Mouse (Mus musculus) liver, embryonic 14.5 days (tissue): ENCODE measurements around the gene Dolpp1. TPM values are rescaled to one million over a fixed set of nuclear protein-coding genes. Genes with fewer than 3 reads are reported as not detected.

Experiments
- ATAC-seq: fragments of 200-750 bp; cut with Nextera tagmentation; 2 replicates; pipeline ENCODE4 v1.8.0; 2017; ENCODE audit warnings: moderate number of reproducible peaks, mild to moderate bottlenecking, moderate library complexity; ENCODE audit not compliant: insufficient read depth
- DNase-seq, 3 experiments: peaks; one replicate each; pipeline ENCODE4 v3.0.0-alpha.2; 2012 to 2013; ENCODE audit warnings: low read depth in 3 of 3, low spot score in 3 of 3
- H3K27ac ChIP-seq: fragments of 300-500 bp; sonication (generic); 2 replicates; pipeline ENCODE4 v1.5.1; 2014; ENCODE audit warnings: moderate library complexity, mild to moderate bottlenecking, control low read depth, inconsistent platforms
- H3K27me3 ChIP-seq: fragments of 300-500 bp; sonication (generic); 2 replicates; pipeline ENCODE4 v1.6.1; 2014; ENCODE audit warnings: mild to moderate bottlenecking, low read length, moderate library complexity; ENCODE audit not compliant: control insufficient read depth, insufficient read depth
- H3K36me3 ChIP-seq: fragments of 300-500 bp; sonication (generic); replicated peaks from 2 replicates; pipeline ENCODE4 v1.6.1; 2014; ENCODE audit warnings: low read depth; ENCODE audit not compliant: control insufficient read depth, insufficient read depth
- H3K4me1 ChIP-seq, 2 experiments: fragments of 200-500 bp in 1 of 2; fragments of 300-500 bp in 1 of 2; sonication (generic) in 1 of 2; replicated peaks; 2 replicates each; pipeline ENCODE4 v1.6.1; 2012 to 2014; ENCODE audit warnings: antibody characterized with exemption in 1 of 2, inconsistent platforms in 1 of 2, low read length in 1 of 2; ENCODE audit not compliant: control insufficient read depth in 2 of 2, insufficient read depth in 2 of 2
- H3K4me2 ChIP-seq: fragments of 300-500 bp; sonication (generic); 2 replicates; pipeline ENCODE4 v1.6.1; 2014; ENCODE audit warnings: low read depth, mild to moderate bottlenecking, control low read depth, moderate library complexity
- H3K4me3 ChIP-seq, 2 experiments: fragments of 200-500 bp in 1 of 2; fragments of 300-500 bp in 1 of 2; sonication (generic) in 1 of 2; 2 replicates each; pipeline ENCODE4 v1.5.1; 2012 to 2014; ENCODE audit warnings: low read depth in 2 of 2, low read length in 2 of 2, mild to moderate bottlenecking in 2 of 2, control low read depth in 1 of 2, inconsistent platforms in 1 of 2, moderate library complexity in 1 of 2; ENCODE audit not compliant: insufficient read depth in 1 of 2
- H3K9ac ChIP-seq: fragments of 300-500 bp; sonication (generic); replicated peaks from 2 replicates; pipeline ENCODE4 v1.6.1; 2014; ENCODE audit warnings: mild to moderate bottlenecking, control low read depth, moderate library complexity
- H3K9me3 ChIP-seq: fragments of 300-500 bp; sonication (generic); 2 replicates; pipeline ENCODE4 v1.6.1; 2016; ENCODE audit warnings: low read length, mixed read lengths; ENCODE audit not compliant: control insufficient read depth
- CTCF ChIP-seq: IDR thresholded peaks from 2 replicates; pipeline ENCODE4 v1.5.1; 2016; ENCODE audit warnings: antibody characterized with exemption, low read depth, control low read depth
- EP300 ChIP-seq: IDR thresholded peaks from 2 replicates; pipeline ENCODE4 v1.6.1; 2016; ENCODE audit warnings: antibody characterized with exemption, low read depth
- WGBS: fragments of 180-500 bp; shearing (Covaris S2); extraction: QIAGEN DNeasy Blood & Tissue Kit; methylation state at CpG from one replicate; pipeline ENCODE4 v1.1.7; 2014; ENCODE audit not compliant: insufficient replicate concordance; 5-methylcytosine and 5-hydroxymethylcytosine counted together
- polyA plus RNA-seq, 2 experiments: library from polyadenylated mRNA; depleted of rRNA in 1 of 2; stranded (reverse) in 1 of 2; unstranded in 1 of 2; fragments of >200 nt; fragmentation: Nextera tagmentation in 1 of 2; extraction: Ambion mirVana in 1 of 2; gene quantifications; 2 replicates each; pipeline versions ENCODE4 v1.2.1 to v1.2.3; 2012 to 2014

Gene Dolpp1
- polyA plus RNA-seq, 2 experiments, result 13.5 to 17.0 TPM

DNA sequence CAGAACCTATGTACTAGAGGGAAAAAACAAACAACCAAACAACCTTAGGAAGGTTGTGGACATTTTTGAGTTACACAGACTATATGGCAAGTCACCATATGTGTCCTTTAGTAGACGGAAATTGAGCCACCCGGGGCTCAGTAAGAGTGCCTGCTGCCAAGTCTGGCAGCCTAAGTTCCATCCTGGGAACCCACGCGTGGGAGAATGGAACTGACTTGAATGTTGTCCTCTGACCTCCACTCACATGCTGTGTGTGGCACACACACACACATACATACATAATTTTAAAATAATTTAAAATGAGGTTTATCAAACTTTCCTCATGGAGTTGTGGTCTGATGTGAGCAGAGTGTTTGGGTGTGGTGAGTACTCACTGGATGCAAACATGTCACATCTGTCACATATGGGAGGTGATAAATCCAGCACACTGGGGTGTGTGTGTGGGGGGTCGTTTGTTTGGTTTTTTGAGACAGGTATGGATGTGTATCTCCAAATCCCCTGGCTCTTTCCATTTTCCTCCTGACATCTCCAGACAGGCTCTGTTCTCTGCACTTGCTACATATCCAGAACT lies 25.6 kb downstream of the Dolpp1 start:
- ATAC-seq, result peak; percentile 65
- peak overlapping the region; percentile 90 for H3K4me2 ChIP-seq
- H3K36me3 ChIP-seq, result peaks cover 10% of the 10 kb centered on the region
- no peaks in the 10 kb centered on the region for H3K27me3 ChIP-seq
- peak overlapping the region; percentile 88 for H3K9ac ChIP-seq
- peak overlapping the region; percentile 98 for H3K27ac ChIP-seq
- peaks cover 24 to 29% of the 10 kb centered on the region in 2 experiments for H3K4me1 ChIP-seq
- peak; percentile 63 to 68 (median 65) for DNase-seq
- no peak for TF ChIP-seq CTCF
- peak; percentile 74 for TF ChIP-seq EP300
- H3K9me3 ChIP-seq, result no peaks in the 10 kb centered on the region
- peak overlapping the region; percentile 61 to 76 for H3K4me3 ChIP-seq
- 19% methylated on average over 5 of the region's 5 CpGs for WGBS

DNA sequence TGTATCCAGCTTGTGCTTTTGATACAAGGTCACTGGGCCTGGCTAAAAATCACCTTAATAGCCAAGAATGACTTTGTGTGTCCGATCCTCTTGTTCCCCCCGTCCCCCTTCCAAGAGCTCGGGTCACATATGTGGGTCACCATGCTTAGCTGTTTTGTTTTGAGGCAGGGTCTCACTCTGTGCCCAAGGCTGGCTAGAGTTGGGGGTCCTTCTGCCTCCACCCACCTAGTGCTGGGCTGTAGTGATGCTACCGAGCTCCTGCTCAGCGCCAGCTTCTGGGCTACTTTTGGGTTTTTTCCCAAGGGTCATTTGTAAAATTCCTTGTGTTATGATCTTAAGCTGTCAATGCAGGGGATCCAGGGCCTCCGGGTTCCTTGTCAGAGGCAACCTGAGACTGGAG lies 26.2 kb downstream of the Dolpp1 start:
- peak overlapping the region; percentile 61 to 76 for H3K4me3 ChIP-seq
- no peak for DNase-seq
- peak overlapping the region; percentile 88 for H3K9ac ChIP-seq
- no peak for ATAC-seq
- H3K27ac ChIP-seq, result peak overlapping the region; percentile 98
- peaks cover 24 to 29% of the 10 kb centered on the region in 2 experiments for H3K4me1 ChIP-seq
- H3K9me3 ChIP-seq, result no peaks in the 10 kb centered on the region
- H3K4me2 ChIP-seq, result peak overlapping the region; percentile 90
- H3K36me3 ChIP-seq, result peaks cover 12% of the 10 kb centered on the region
- H3K27me3 ChIP-seq, result no peaks in the 10 kb centered on the region
- TF ChIP-seq CTCF (no peak), EP300 (no peak)
- WGBS, result 62% methylated on average over 6 of the region's 6 CpGs

DNA sequence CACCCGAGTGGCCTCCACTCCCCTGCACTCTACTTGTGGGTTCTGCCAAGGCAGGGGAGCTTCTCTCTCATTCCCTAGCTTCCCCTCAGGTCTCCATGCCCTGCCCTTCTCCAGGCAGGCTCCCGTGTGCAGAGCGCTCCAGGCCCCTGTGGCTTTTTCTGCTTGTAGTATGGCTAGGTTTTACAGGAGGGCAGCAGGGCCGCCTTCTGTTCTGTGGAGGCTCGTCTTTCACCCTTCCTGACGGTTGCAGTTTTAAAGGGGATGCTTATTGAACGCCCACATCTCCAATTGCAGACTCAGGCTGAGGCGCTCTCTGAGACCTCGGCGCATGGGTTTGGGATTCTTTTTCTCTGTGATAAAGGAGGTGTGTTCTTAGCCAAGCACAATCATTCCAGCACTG lies 27.1 kb downstream of the Dolpp1 start:
- Histone ChIP-seq H3K4me1 (peaks cover 24 to 28% of the 10 kb centered on the region in 2 experiments), H3K4me3 (peak overlapping the region; percentile 61 to 76), H3K27ac (peak overlapping the region; percentile 98), H3K9ac (peak overlapping the region; percentile 88), H3K4me2 (peak overlapping the region; percentile 90), H3K36me3 (peaks cover 12% of the 10 kb centered on the region), H3K27me3 (no peaks in the 10 kb centered on the region), H3K9me3 (no peaks in the 10 kb centered on the region)
- TF ChIP-seq EP300 (no peak), CTCF (no peak)
- DNase-seq (no peak), ATAC-seq (no peak)
- 22% methylated on average over 10 of the region's 10 CpGs for WGBS

DNA sequence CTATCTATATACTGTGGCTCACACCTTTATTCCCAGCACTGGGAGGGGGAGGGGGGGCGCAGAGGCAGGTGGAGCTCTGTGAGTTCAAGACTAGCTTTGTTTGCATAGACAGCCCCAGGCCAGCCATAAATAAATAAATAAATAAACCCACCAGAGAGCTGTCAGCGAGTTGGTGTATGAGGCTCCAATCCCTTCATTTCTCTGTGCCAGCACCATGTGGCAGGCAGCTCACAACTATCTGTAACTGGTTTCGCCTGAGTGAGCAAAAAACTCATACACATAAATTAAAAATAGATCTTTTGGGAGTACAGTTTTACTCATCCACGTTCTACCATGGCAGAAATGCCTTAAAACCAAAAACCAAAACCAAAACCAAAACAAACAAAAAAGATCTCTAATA lies 29.4 kb downstream of the Dolpp1 start:
- Histone ChIP-seq H3K9ac (no peak overlapping the region), H3K4me1 (peaks cover 21 to 24% of the 10 kb centered on the region in 2 experiments), H3K36me3 (peaks cover 20% of the 10 kb centered on the region), H3K27ac (no peak overlapping the region), H3K27me3 (no peaks in the 10 kb centered on the region), H3K4me2 (no peak overlapping the region), H3K4me3 (no peak overlapping the region), H3K9me3 (no peaks in the 10 kb centered on the region)
- ATAC-seq, result no peak
- TF ChIP-seq EP300 (no peak), CTCF (no peak)
- DNase-seq, result no peak
- 84% methylated on average over 4 of the region's 4 CpGs for WGBS

DNA sequence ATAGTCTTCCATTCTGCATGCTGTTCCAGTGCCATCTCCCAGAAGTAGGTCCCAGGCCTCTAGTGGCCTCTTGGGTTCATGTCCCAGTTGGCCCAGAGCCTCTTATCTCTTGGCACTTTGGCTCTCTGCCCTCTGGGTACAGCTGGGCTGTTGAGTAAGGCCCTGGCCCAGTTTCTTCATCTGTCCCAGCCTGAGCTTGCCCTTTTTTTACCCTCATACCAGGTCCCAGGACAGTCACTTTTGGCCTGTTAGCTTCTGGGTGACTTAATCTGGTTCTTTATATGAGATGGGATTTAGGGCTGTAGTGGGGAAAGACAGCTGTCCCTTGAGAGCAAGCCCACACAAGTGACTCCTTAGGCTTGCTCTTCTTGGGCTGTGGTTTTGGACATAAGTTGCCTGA lies 37.1 kb downstream of the Dolpp1 start:
- no peak for DNase-seq
- H3K9ac ChIP-seq, result no peak overlapping the region
- H3K4me1 ChIP-seq, result peaks cover 0 to under 1% of the 10 kb centered on the region in 2 experiments; a peak in 2 of 4 replicates
- H3K9me3 ChIP-seq, result no peaks in the 10 kb centered on the region
- no peak for TF ChIP-seq EP300
- H3K4me2 ChIP-seq, result no peak overlapping the region
- H3K27ac ChIP-seq, result no peak overlapping the region
- no peak overlapping the region for H3K4me3 ChIP-seq
- no peak for ATAC-seq
- peaks cover 84% of the 10 kb centered on the region for H3K36me3 ChIP-seq
- H3K27me3 ChIP-seq, result no peaks in the 10 kb centered on the region
